Mouse (Mus musculus) megakaryocyte, embryonic 14.5 days (primary cell): ENCODE results near the gene Gm1043.

Experiments used
- FLI1 ChIP-seq: IDR thresholded peaks from 2 replicates; pipeline ENCODE4 v1.6.1; 2012; ENCODE audit warnings: low read length, inconsistent platforms, mixed read lengths
- GATA1 ChIP-seq: IDR thresholded peaks from 3 replicates; pipeline ENCODE4 v1.6.1; 2012; ENCODE audit warnings: mixed read lengths, low read length, inconsistent platforms, borderline replicate concordance

DNA sequence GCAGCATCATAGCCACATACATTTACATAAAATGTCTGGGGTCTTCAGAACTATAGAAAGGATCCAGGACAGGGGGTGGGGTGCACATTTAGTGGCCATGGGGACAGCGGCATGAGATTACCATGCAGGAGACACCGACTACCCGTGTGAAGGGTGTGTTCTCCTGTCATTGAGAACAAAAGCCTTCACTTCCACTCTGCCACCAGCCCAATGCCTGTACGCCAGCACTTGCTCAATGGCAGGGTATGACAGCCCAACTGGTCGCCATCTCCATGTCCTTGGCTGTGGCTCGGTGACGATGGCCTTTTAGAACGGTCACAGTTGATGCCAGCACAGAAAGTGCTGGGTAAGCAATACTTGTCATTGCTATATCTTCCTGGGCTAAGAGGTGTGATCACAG is 111.0 kb downstream of the Gm1043 start:
- TF ChIP-seq GATA1 (no peak), FLI1 (no peak)
